Mouse (Mus musculus): Measurements from ENCODE around the gene Rtel1. TPM values are rescaled to one million over a fixed set of nuclear protein-coding genes. Genes with fewer than 3 reads are reported as not detected.

Rtel1 gene
- polyA plus RNA-seq, 1 experiment from 2014 or later = 57.1 TPM

DNA sequence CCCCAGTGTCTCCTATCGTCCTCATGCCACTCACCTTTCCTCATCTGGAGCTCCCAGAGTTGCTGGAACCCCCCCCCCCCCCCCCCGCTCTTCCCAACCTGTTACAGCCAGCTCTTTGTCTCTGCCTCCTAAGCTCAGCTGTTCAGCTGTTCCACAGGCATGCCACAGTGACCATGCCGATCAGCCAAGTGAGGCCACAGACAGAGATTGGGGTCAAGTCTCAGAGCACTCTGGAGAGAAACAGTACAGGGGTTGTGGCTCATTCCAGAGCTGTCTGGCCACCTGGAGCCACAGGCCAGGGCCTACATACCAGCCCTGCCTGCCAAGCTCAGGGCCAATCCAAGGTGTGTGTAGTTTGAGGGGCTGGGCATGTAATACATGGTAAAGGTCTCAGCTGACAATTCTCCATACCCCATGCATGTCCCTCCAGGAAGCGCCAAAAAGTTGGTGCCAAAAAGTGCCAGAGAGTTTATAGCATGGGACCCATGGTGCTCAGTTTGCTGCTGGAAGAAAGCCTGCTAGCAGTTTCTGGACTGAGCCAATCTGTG is 67.2 kb downstream of the Rtel1 start:
- 70% methylated on average over 4 of the region's 4 CpGs for WGBS
- DNase-seq (ENCODE audit: low spot score) (no peak), ATAC-seq (replicated peaks; ENCODE audit: low FRiP score, low TSS enrichment, low read depth) (no peak)
- Histone ChIP-seq H3K4me2 (ENCODE audit: low read length) (no peak overlapping the region), H3K9me3 (ENCODE audit: control insufficient read depth, low read length) (no peaks in the 10 kb centered on the region), H3K4me3 (ENCODE audit: low read depth, low read length) (no peak overlapping the region), H3K27me3 (replicated peaks; ENCODE audit: control insufficient read depth, insufficient read depth, low read length) (no peaks in the 10 kb centered on the region), H3K27ac (ENCODE audit: low read depth) (no peak overlapping the region), H3K4me1 (replicated peaks; ENCODE audit: control insufficient read depth, insufficient read depth, low read length) (no peaks in the 10 kb centered on the region), H3K9ac (ENCODE audit: low read length) (no peak overlapping the region), H3K36me3 (ENCODE audit: control insufficient read depth, insufficient read depth, low read length) (peaks cover 66% of the 10 kb centered on the region)

DNA sequence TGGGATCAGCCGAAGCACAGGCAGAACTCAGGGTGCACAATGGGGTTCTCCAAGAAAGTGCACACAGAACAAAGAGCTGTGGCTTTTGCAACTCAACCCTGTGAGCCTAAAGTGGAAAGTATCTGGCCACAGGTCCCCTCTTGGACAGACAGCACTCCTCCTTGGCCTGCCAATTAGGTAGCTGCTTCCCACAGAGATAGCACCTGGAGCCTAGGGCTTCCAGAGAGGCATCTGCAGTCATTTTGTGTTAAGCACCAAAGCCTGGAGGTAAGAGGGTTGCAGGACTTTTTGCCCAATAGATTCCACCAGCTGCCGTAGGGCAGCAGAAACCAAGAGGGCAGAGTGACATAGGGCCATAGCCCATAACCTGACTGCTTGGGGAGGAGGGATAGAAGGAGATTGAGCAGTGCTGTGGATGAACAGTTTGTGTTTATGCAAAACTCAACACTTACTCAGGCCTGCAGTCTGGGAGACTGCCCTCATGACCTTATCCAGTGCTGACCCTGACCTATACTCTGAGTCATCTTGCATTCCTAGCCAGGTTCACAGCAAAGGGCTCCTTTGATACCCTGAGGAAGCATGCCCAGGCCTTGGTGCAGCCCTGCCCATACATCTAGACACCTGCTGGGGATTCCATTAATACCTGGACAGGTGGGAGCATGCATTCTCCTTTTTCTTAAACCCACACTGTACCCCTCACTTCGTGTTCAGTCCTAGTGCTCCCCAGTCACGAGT is 70.8 kb downstream of the Rtel1 start:
- no peaks in the 10 kb centered on the region for H3K9me3 ChIP-seq (ENCODE audit: control insufficient read depth, low read length)
- H3K36me3 ChIP-seq (ENCODE audit: control insufficient read depth, insufficient read depth, low read length) = peaks cover 45% of the 10 kb centered on the region
- no peak for ATAC-seq (replicated peaks; ENCODE audit: low FRiP score, low TSS enrichment, low read depth)
- no peak overlapping the region for H3K4me2 ChIP-seq (ENCODE audit: low read length)
- no peak for DNase-seq (ENCODE audit: low spot score)
- H3K4me1 ChIP-seq (replicated peaks; ENCODE audit: control insufficient read depth, insufficient read depth, low read length) = no peaks in the 10 kb centered on the region
- no peak overlapping the region for H3K4me3 ChIP-seq (ENCODE audit: low read depth, low read length)
- no peak overlapping the region for H3K9ac ChIP-seq (ENCODE audit: low read length)
- H3K27me3 ChIP-seq (replicated peaks; ENCODE audit: control insufficient read depth, insufficient read depth, low read length) = no peaks in the 10 kb centered on the region
- 70% methylated on average over 4 of the region's 4 CpGs for WGBS
- H3K27ac ChIP-seq (ENCODE audit: low read depth) = no peak overlapping the region

DNA sequence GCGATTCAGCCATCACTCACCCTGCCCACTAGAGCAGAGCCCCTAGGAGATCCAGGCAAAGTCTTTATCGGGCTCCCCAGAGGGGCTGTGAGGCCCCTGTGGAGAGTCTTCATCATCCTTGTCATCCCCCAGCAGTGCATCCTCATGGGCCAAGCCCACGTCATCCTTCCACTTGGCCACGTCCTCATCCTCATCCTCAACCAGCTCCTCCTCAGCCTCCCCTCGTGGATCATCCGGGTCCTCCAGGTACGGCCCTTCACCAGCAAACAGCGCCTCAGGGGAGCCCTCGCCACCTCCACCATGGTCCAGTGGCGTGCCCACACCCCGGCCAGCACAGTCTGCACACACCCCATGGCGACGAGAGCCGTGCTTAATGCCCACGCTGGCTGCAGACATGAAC is 71.5 kb downstream of the Rtel1 start:
- no peak for DNase-seq (ENCODE audit: low spot score)
- no peaks in the 10 kb centered on the region for H3K9me3 ChIP-seq (ENCODE audit: control insufficient read depth, low read length)
- no peaks in the 10 kb centered on the region for H3K4me1 ChIP-seq (replicated peaks; ENCODE audit: control insufficient read depth, insufficient read depth, low read length)
- no peak overlapping the region for H3K9ac ChIP-seq (ENCODE audit: low read length)
- WGBS = 90% methylated on average over 15 of the region's 15 CpGs
- no peak overlapping the region for H3K4me2 ChIP-seq (ENCODE audit: low read length)
- peaks cover 43% of the 10 kb centered on the region for H3K36me3 ChIP-seq (ENCODE audit: control insufficient read depth, insufficient read depth, low read length)
- H3K4me3 ChIP-seq (ENCODE audit: low read depth, low read length) = no peak overlapping the region
- H3K27ac ChIP-seq (ENCODE audit: low read depth) = no peak overlapping the region
- ATAC-seq (replicated peaks; ENCODE audit: low FRiP score, low TSS enrichment, low read depth) = no peak
- H3K27me3 ChIP-seq (replicated peaks; ENCODE audit: control insufficient read depth, insufficient read depth, low read length) = no peaks in the 10 kb centered on the region

DNA sequence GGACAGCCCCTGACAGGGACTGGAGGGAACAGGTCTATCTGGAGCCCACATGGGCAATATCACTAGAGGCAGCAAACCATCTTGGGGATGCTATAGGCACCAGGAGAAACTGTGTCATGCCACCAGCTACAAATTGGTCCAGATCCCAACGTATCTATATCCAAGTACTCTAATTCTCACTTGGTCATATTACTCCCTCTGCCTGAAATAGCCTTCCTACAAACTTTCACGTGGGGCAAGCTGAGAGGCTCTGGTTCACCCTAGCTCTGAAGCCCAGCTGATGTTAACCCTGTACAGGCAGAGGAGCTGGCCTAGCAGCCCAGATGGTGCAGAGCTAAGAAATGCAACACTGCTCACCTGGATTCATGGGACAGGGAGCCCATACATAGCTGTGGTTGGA is 72.0 kb downstream of the Rtel1 start:
- Histone ChIP-seq H3K27ac (ENCODE audit: low read depth) (no peak overlapping the region), H3K27me3 (replicated peaks; ENCODE audit: control insufficient read depth, insufficient read depth, low read length) (no peaks in the 10 kb centered on the region), H3K9me3 (ENCODE audit: control insufficient read depth, low read length) (no peaks in the 10 kb centered on the region), H3K4me2 (ENCODE audit: low read length) (no peak overlapping the region), H3K4me1 (replicated peaks; ENCODE audit: control insufficient read depth, insufficient read depth, low read length) (no peaks in the 10 kb centered on the region), H3K36me3 (ENCODE audit: control insufficient read depth, insufficient read depth, low read length) (peaks cover 39% of the 10 kb centered on the region), H3K9ac (ENCODE audit: low read length) (no peak overlapping the region), H3K4me3 (ENCODE audit: low read depth, low read length) (no peak overlapping the region)
- no peak for ATAC-seq (replicated peaks; ENCODE audit: low FRiP score, low TSS enrichment, low read depth)
- DNase-seq (ENCODE audit: low spot score) = no peak
- 67% methylated on average over 2 of the region's 2 CpGs for WGBS

DNA sequence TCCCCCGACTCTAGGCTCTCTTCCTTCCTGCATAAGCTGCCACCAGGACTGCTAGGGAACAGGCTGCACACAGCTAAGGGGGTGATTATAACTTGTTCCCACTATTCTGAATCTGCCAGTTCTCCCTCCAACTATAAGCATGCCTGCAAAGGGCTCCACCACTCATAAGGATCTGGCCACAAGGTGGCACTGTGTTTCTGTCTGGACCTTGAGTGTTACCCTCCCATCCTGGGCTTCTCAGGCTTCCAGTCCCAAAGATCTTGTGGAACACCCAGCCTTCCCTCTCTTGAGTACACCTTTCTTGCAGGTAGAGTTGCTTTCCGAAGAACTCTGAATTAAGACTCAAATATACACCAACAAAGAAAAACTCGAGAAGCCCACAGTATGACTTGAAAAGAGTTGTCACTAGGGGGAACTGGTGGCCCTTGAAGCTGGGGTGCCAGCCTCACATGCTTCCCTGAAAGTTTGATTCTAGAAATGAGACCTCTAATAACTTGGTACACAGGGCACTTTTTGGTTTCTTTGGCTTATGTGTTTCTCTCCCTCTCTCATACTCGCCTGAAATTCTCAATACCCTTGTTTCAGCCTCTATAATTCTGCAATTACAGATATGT is 73.2 kb downstream of the Rtel1 start:
- no peaks in the 10 kb centered on the region for H3K4me1 ChIP-seq (replicated peaks; ENCODE audit: control insufficient read depth, insufficient read depth, low read length)
- H3K27me3 ChIP-seq (replicated peaks; ENCODE audit: control insufficient read depth, insufficient read depth, low read length) = no peaks in the 10 kb centered on the region
- H3K36me3 ChIP-seq (ENCODE audit: control insufficient read depth, insufficient read depth, low read length) = peaks cover 30% of the 10 kb centered on the region
- no peaks in the 10 kb centered on the region for H3K9me3 ChIP-seq (ENCODE audit: control insufficient read depth, low read length)
- ATAC-seq (replicated peaks; ENCODE audit: low FRiP score, low TSS enrichment, low read depth) (peak; percentile 59; the same call in 1 of the 2 replicates), DNase-seq (ENCODE audit: low spot score) (peak; percentile 91)
- H3K27ac ChIP-seq (ENCODE audit: low read depth) = no peak overlapping the region
- no peak overlapping the region for H3K9ac ChIP-seq (ENCODE audit: low read length)
- H3K4me3 ChIP-seq (ENCODE audit: low read depth, low read length) = no peak overlapping the region
- H3K4me2 ChIP-seq (ENCODE audit: low read length) = no peak overlapping the region
- 39% methylated on average over 4 of the region's 4 CpGs for WGBS

DNA sequence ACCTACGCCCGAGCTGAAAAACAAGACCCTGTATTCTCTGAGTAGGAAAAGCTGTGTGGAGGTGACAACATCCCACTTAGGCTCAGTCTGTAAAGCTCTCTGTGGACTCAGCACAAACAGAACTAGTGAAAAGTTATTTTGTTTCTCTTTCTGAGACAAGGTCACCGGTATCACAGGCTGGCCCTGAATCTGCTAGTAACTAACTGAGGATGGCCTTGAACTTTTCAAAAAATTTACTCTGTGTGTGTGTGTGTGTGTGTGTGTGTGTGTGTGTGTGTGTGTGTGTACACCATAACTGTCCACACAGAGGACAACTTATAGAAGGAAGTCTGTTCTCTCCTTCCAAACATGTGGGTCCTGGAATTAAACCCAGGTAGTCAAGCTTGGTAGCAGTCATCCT is 74.5 kb downstream of the Rtel1 start:
- WGBS = 93% methylated on average over 3 of the region's 3 CpGs
- no peak overlapping the region for H3K27ac ChIP-seq (ENCODE audit: low read depth)
- ATAC-seq (replicated peaks; ENCODE audit: low FRiP score, low TSS enrichment, low read depth) (no peak), DNase-seq (ENCODE audit: low spot score) (no peak)
- peaks cover 30% of the 10 kb centered on the region for H3K36me3 ChIP-seq (ENCODE audit: control insufficient read depth, insufficient read depth, low read length)
- H3K4me2 ChIP-seq (ENCODE audit: low read length) = no peak overlapping the region
- H3K27me3 ChIP-seq (replicated peaks; ENCODE audit: control insufficient read depth, insufficient read depth, low read length) = no peaks in the 10 kb centered on the region
- H3K4me1 ChIP-seq (replicated peaks; ENCODE audit: control insufficient read depth, insufficient read depth, low read length) = no peaks in the 10 kb centered on the region
- H3K4me3 ChIP-seq (ENCODE audit: low read depth, low read length) = no peak overlapping the region
- no peaks in the 10 kb centered on the region for H3K9me3 ChIP-seq (ENCODE audit: control insufficient read depth, low read length)
- H3K9ac ChIP-seq (ENCODE audit: low read length) = no peak overlapping the region

DNA sequence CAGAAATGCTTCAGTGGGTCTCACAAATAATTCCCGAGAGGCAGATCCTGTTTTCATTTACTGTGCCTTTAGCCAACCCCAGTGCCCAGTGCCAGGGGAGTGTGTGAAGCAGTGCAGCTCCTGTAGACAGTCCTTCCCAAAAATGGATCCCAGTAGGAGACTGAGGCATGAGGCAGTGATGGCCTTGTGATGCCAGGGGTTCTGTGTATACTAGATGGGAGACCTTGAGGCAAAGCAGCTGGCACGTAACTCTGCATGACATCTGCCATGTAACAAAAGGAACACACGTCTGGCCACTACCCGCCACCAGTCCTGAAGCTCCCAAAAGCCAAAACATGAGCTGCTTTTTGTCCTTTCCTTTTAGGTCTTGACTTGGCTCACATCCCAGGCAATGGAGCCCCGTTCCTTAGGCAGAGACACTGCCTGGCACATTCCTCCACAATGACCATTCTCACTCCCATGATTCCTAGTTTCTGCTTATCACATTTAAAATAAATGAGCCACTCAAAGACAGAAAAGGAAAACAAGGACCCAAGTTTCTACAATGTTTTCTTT is 77.7 kb downstream of the Rtel1 start:
- no peaks in the 10 kb centered on the region for H3K27me3 ChIP-seq (replicated peaks; ENCODE audit: control insufficient read depth, insufficient read depth, low read length)
- H3K4me1 ChIP-seq (replicated peaks; ENCODE audit: control insufficient read depth, insufficient read depth, low read length) = no peaks in the 10 kb centered on the region
- no peaks in the 10 kb centered on the region for H3K9me3 ChIP-seq (ENCODE audit: control insufficient read depth, low read length)
- H3K4me2 ChIP-seq (ENCODE audit: low read length) = no peak overlapping the region
- DNase-seq (ENCODE audit: low spot score) (no peak), ATAC-seq (replicated peaks; ENCODE audit: low FRiP score, low TSS enrichment, low read depth) (no peak)
- H3K27ac ChIP-seq (ENCODE audit: low read depth) = no peak overlapping the region
- 79% methylated on average over 5 of the region's 5 CpGs for WGBS
- no peak overlapping the region for H3K4me3 ChIP-seq (ENCODE audit: low read depth, low read length)
- no peak overlapping the region for H3K9ac ChIP-seq (ENCODE audit: low read length)
- H3K36me3 ChIP-seq (ENCODE audit: control insufficient read depth, insufficient read depth, low read length) = peaks cover 5% of the 10 kb centered on the region; the same call in 1 of the 2 replicates

DNA sequence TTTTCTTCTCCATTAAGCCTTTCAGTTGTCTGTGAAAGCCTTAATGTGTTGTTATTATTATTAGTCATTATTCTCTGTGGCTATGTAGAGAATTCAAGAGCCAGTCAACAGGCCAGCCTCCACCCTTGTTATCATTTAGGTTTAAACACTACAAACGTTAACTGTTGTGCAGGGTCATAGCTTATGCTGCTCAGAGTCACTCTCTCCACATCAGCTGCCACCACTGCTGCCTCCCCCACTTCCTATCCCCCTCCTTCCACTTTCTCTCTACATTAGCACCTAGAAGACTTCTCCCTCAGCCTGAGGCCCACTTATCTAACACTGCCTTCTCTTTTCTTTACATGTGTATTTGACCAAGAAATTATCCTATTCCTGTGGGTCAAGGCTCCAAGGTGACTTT is 82.0 kb downstream of the Rtel1 start:
- 21% methylated on average over 1 of the region's 1 CpGs for WGBS
- H3K4me2 ChIP-seq (ENCODE audit: low read length) = no peak overlapping the region
- H3K9me3 ChIP-seq (ENCODE audit: control insufficient read depth, low read length) = no peaks in the 10 kb centered on the region
- H3K4me1 ChIP-seq (replicated peaks; ENCODE audit: control insufficient read depth, insufficient read depth, low read length) = no peaks in the 10 kb centered on the region
- ATAC-seq (replicated peaks; ENCODE audit: low FRiP score, low TSS enrichment, low read depth) (no peak), DNase-seq (ENCODE audit: low spot score) (no peak)
- H3K36me3 ChIP-seq (ENCODE audit: control insufficient read depth, insufficient read depth, low read length) = no peaks in the 10 kb centered on the region
- no peak overlapping the region for H3K27ac ChIP-seq (ENCODE audit: low read depth)
- no peak overlapping the region for H3K4me3 ChIP-seq (ENCODE audit: low read depth, low read length)
- no peak overlapping the region for H3K9ac ChIP-seq (ENCODE audit: low read length)
- no peaks in the 10 kb centered on the region for H3K27me3 ChIP-seq (replicated peaks; ENCODE audit: control insufficient read depth, insufficient read depth, low read length)

All from intestine, embryonic 14.5 days (tissue).